Mouse (Mus musculus) forebrain, embryonic 12.5 days (tissue): ENCODE data around the gene Zfp444. TPM values are rescaled to one million over a fixed set of nuclear protein-coding genes. Genes with fewer than 3 reads are reported as not detected.
"Not testable (repeated sequence)": the region's sequence is repeated elsewhere in the genome, so short reads cannot be mapped to it uniquely, and the experiment has no call there.

ENCODE experiments used
- ATAC-seq: fragments of 200-750 bp; cut with Nextera tagmentation; 2 replicates; pipeline ENCODE4 v1.8.0; 2017; ENCODE audit warnings: moderate TSS enrichment; ENCODE audit not compliant: low FRiP score
- H3K27ac ChIP-seq: fragments of 300-500 bp; sonication (generic); 2 replicates; pipeline ENCODE4 v1.5.1; 2016; ENCODE audit warnings: mild to moderate bottlenecking
- H3K27me3 ChIP-seq: fragments of 300-500 bp; sonication (generic); 2 replicates; pipeline ENCODE4 v1.6.1; 2016; ENCODE audit warnings: mild to moderate bottlenecking
- H3K36me3 ChIP-seq: fragments of 300-500 bp; sonication (generic); replicated peaks from 2 replicates; pipeline ENCODE4 v1.6.1; 2016; ENCODE audit warnings: mild to moderate bottlenecking
- H3K4me1 ChIP-seq: fragments of 300-500 bp; sonication (generic); 2 replicates; pipeline ENCODE4 v1.6.1; 2016
- H3K4me2 ChIP-seq: fragments of 300-500 bp; sonication (generic); 2 replicates; pipeline ENCODE4 v1.6.1; 2016; ENCODE audit warnings: mild to moderate bottlenecking, moderate library complexity
- H3K4me3 ChIP-seq: fragments of 300-500 bp; sonication (generic); replicated peaks from 2 replicates; pipeline ENCODE4 v1.5.1; 2016; ENCODE audit warnings: mild to moderate bottlenecking
- H3K9ac ChIP-seq: fragments of 300-500 bp; sonication (generic); 2 replicates; pipeline ENCODE4 v1.6.1; 2016; ENCODE audit warnings: mild to moderate bottlenecking
- H3K9me3 ChIP-seq: fragments of 300-500 bp; sonication (generic); 2 replicates; pipeline ENCODE4 v1.6.1; 2016
- WGBS: fragments of 180-500 bp; shearing (Covaris S2); methylation state at CpG from one replicate; pipeline ENCODE4 v1.1.7; 2016; 5-methylcytosine and 5-hydroxymethylcytosine counted together
- polyA plus RNA-seq: library from polyadenylated mRNA; unstranded; fragments of >200 nt; fragmentation: Nextera tagmentation; extraction: Ambion mirVana; gene quantifications from 2 replicates; pipeline ENCODE4 v1.2.1, GENCODE M21; 2016

The Zfp444 gene
- polyA plus RNA-seq, 1 experiment from 2014 or later: 81.3 TPM

- no peaks in the 10 kb centered on the region for H3K27me3 ChIP-seq
- H3K9me3 ChIP-seq: no peaks in the 10 kb centered on the region
- H3K4me1 ChIP-seq: no peaks in the 10 kb centered on the region
- no peak overlapping the region for H3K4me2 ChIP-seq
- no peak overlapping the region for H3K4me3 ChIP-seq
- no peak for ATAC-seq
- H3K9ac ChIP-seq: no peak overlapping the region
- no peaks in the 10 kb centered on the region for H3K36me3 ChIP-seq
- H3K27ac ChIP-seq: no peak overlapping the region
- WGBS: 54% methylated on average over 11 of the region's 11 CpGs
Observed at GRCm38 (mm10) chr7:6239787-6240186, 67.8 kb downstream of the Zfp444 start.

GRCm38 (mm10) chr7:6240841-6241425 is 68.9 kb downstream of the Zfp444 start:
- not testable (repeated sequence) for H3K36me3 ChIP-seq, H3K4me2 ChIP-seq, ATAC-seq, H3K9ac ChIP-seq, H3K4me3 ChIP-seq, H3K27me3 ChIP-seq, H3K9me3 ChIP-seq, H3K4me1 ChIP-seq, H3K27ac ChIP-seq
- 20% methylated on average over 1 of the region's 1 CpGs for whole genome bisulfite sequencing

Other genes starting within 250 kb of the Zfp444 start
- not detected in 2 replicates for gene Vmn1r65, start 161.2 kb upstream of the Zfp444 start, polyA plus RNA-seq
- not detected in 2 replicates for gene Nlrp4c, start 127.1 kb upstream of the Zfp444 start, polyA plus RNA-seq
- 27.8 and 30.9 TPM in 2 replicates for gene Zfp787, start 16.2 kb upstream of the Zfp444 start, polyA plus RNA-seq
- not detected in 2 replicates for gene Galp, start 24.9 kb downstream of the Zfp444 start, polyA plus RNA-seq
- gene Zscan5b, start 50.1 kb downstream of the Zfp444 start, polyA plus RNA-seq: not detected in 2 replicates
- not detected in 2 replicates for gene Epp13, start 80.5 kb downstream of the Zfp444 start, polyA plus RNA-seq
- 14.0 and 15.8 TPM in 2 replicates for gene Zfp667, start 114.4 kb downstream of the Zfp444 start, polyA plus RNA-seq
- gene Zfp583, start 159.1 kb downstream of the Zfp444 start, polyA plus RNA-seq: 7.2 and 7.5 TPM in 2 replicates
- 3.8 and 4.1 TPM in 2 replicates for gene Gm3854, start 171.5 kb downstream of the Zfp444 start, polyA plus RNA-seq
- 2.8 TPM in 2 replicates for gene Zfp78, start 191.1 kb downstream of the Zfp444 start, polyA plus RNA-seq
- gene Zfp28, start 211.1 kb downstream of the Zfp444 start, polyA plus RNA-seq: 15.2 and 15.8 TPM in 2 replicates
- 0.82 and 1.6 TPM in 2 replicates for gene Smim17, start 226.5 kb downstream of the Zfp444 start, polyA plus RNA-seq
- gene Gm20715, start 238.1 kb downstream of the Zfp444 start, polyA plus RNA-seq: not detected in 2 replicates